ENCODE assay signal across 27 mouse cellular contexts in genomic region chrX:73460792-73461191, GRCm38 (mm10). TPM values are rescaled to one million over a fixed set of nuclear protein-coding genes. Genes with fewer than 3 reads are reported as not detected.
"Had no signal": no experiment of that assay in that cellular context is flagged by ENCODE, and none has a peak within 500 bp of the region (broad histone marks: within the 10 kb centered on the region; RNA-seq: fewer than 3 reads in every experiment).

No protein-coding gene starts in this region.

- H3K4me3 ChIP-seq: kidney, embryonic 15.5 days; liver, embryonic 12.5 days; liver, embryonic 15.5 days; lung, embryonic 15.5 days; megakaryocyte, embryonic 14.5 days; midbrain, embryonic 10.5 days; midbrain, embryonic 13.5 days; myocyte; neural tube, embryonic 13.5 days; stomach, embryonic 15.5 days had no signal

- H3K4me2 ChIP-seq: kidney, embryonic 15.5 days; liver, embryonic 12.5 days; liver, embryonic 15.5 days; lung, embryonic 15.5 days; midbrain, embryonic 13.5 days; neural tube, embryonic 13.5 days; stomach, embryonic 15.5 days had no signal

- DNase-seq: kidney, postnatal 10 days; kidney, postnatal 36 days; liver; lung, adult 18-20 months; lung, postnatal 10 days; lung, postnatal 36 days; retina, postnatal 1 day; right cerebral cortex, postnatal 25 days; spleen, adult 18-20 months; thymus, postnatal 25 days had no signal

- ATAC-seq: liver, embryonic 12.5 days; midbrain, embryonic 13.5 days; midbrain, embryonic 16.5 days had no signal

- H3K9me3 ChIP-seq: kidney, embryonic 15.5 days; liver, embryonic 12.5 days; liver, embryonic 15.5 days; lung, embryonic 15.5 days; megakaryocyte, embryonic 14.5 days; midbrain, embryonic 10.5 days; midbrain, embryonic 13.5 days; neural tube, embryonic 13.5 days; stomach, embryonic 15.5 days had no signal

- H3K27ac ChIP-seq: kidney, embryonic 15.5 days; liver, embryonic 12.5 days; liver, embryonic 15.5 days; lung, embryonic 15.5 days; midbrain, embryonic 10.5 days; midbrain, embryonic 13.5 days; neural tube, embryonic 13.5 days; stomach, embryonic 15.5 days had no signal

- H3K36me3 ChIP-seq: kidney, embryonic 15.5 days; liver, embryonic 12.5 days; liver, embryonic 15.5 days; lung, embryonic 15.5 days; midbrain, embryonic 10.5 days; midbrain, embryonic 13.5 days; neural tube, embryonic 13.5 days; stomach, embryonic 15.5 days had no signal

- H3K9ac ChIP-seq: kidney, embryonic 15.5 days; liver, embryonic 12.5 days; liver, embryonic 15.5 days; lung, embryonic 15.5 days; midbrain, embryonic 13.5 days; neural tube, embryonic 13.5 days; stomach, embryonic 15.5 days had no signal

- H3K4me1 ChIP-seq: stomach, embryonic 15.5 days had no signal

- H3K27me3 ChIP-seq: liver, embryonic 15.5 days; lung, embryonic 15.5 days; midbrain, embryonic 13.5 days; neural tube, embryonic 13.5 days; stomach, embryonic 15.5 days had no signal

RNA-seq across cellular contexts. Expression of gene Bgn, which starts 22.6 kb away (rescaled TPM):
- total RNA-seq: monocyte, adult 5-6 weeks; neutrophil, adult 5-6 weeks had no signal

RNA-seq across cellular contexts. Expression of gene Trex2, which starts 25.6 kb away (rescaled TPM):
- total RNA-seq: layer of hippocampus, postnatal 14 days; left cerebral cortex, postnatal 25 days; monocyte, adult 5-6 weeks; neutrophil, adult 5-6 weeks had no signal
- polyA plus RNA-seq: limb, embryonic 11.5 days; liver, embryonic 12.5 days; liver, embryonic 15.5 days; lung, embryonic 15.5 days; midbrain, embryonic 10.5 days; midbrain, embryonic 13.5 days; midbrain, embryonic 16.5 days; myocyte; neural tube, embryonic 13.5 days had no signal

RNA-seq across cellular contexts. Expression of gene Atp2b3, which starts 42.1 kb away (rescaled TPM):
- total RNA-seq: monocyte, adult 5-6 weeks; neutrophil, adult 5-6 weeks had no signal
- polyA plus RNA-seq: liver, embryonic 12.5 days; thymus, postnatal 0 days had no signal

RNA-seq across cellular contexts. Expression of gene Zfp92, which starts 49.9 kb away (rescaled TPM):
- total RNA-seq: monocyte, adult 5-6 weeks; neutrophil, adult 5-6 weeks had no signal
- polyA plus RNA-seq: liver, embryonic 12.5 days; liver, embryonic 15.5 days; myocyte; thymus, postnatal 0 days had no signal
